Mouse (Mus musculus): Measurements from ENCODE around the gene Nek9. TPM values are rescaled to one million over a fixed set of nuclear protein-coding genes. Genes with fewer than 3 reads are reported as not detected.
"Not testable (repeated sequence)": the region's sequence is repeated elsewhere in the genome, so short reads cannot be mapped to it uniquely, and the experiment has no call there.

Nek9 gene
- total RNA-seq, 4 experiments from 2014 or later: 39.8 to 42.3 (median 41.1) TPM

- no peak for DNase-seq (ENCODE audit: low spot score in 2 of 2)
Measured at GRCm38 (mm10) chr12:85290633-85291032, 48.5 kb downstream of the Nek9 start.

GRCm38 (mm10) chr12:85289157-85290000 lies 49.8 kb downstream of the Nek9 start:
- DNase-seq (ENCODE audit: low spot score in 2 of 2): peak in 1 of 2 experiments; percentile 35

- DNase-seq (ENCODE audit: low spot score in 2 of 2): peak; percentile 72 to 76
Measured at GRCm38 (mm10) chr12:85288486-85289156, 50.5 kb downstream of the Nek9 start, which contains the start of gene Zc2hc1c. Gene Zc2hc1c (plus strand): TSS chr12:85288591.

- DNase-seq (ENCODE audit: low spot score in 2 of 2): no peak
Measured at GRCm38 (mm10) chr12:85287809-85288485, 51.2 kb downstream of the Nek9 start, which contains the start of gene Acyp1. Gene Acyp1 (minus strand): TSS chr12:85288438.

- no peak for DNase-seq (ENCODE audit: low spot score in 2 of 2)
Measured at GRCm38 (mm10) chr12:85286941-85287340, 52.2 kb downstream of the Nek9 start.

- DNase-seq (ENCODE audit: low spot score in 2 of 2): no peak
Measured at GRCm38 (mm10) chr12:85284996-85285395, 54.2 kb downstream of the Nek9 start.

GRCm38 (mm10) chr12:85284331-85284730 lies 54.8 kb downstream of the Nek9 start:
- no peak for DNase-seq (ENCODE audit: low spot score in 2 of 2)

GRCm38 (mm10) chr12:85281756-85282155 lies 57.4 kb downstream of the Nek9 start:
- not testable (repeated sequence) for DNase-seq (ENCODE audit: low spot score in 2 of 2)

GRCm38 (mm10) chr12:85280845-85281651 lies 58.1 kb downstream of the Nek9 start:
- no peak for DNase-seq (ENCODE audit: low spot score in 2 of 2)

GRCm38 (mm10) chr12:85280105-85280844 lies 58.9 kb downstream of the Nek9 start:
- DNase-seq (ENCODE audit: low spot score in 2 of 2): peak; percentile 96 to 98

- DNase-seq (ENCODE audit: low spot score in 2 of 2): no peak
Measured at GRCm38 (mm10) chr12:85279396-85280080, 59.6 kb downstream of the Nek9 start.

GRCm38 (mm10) chr12:85278919-85279318 lies 60.2 kb downstream of the Nek9 start:
- no peak for DNase-seq (ENCODE audit: low spot score in 2 of 2)

GRCm38 (mm10) chr12:85276273-85276672 lies 62.9 kb downstream of the Nek9 start:
- no peak for DNase-seq (ENCODE audit: low spot score in 2 of 2)

GRCm38 (mm10) chr12:85273508-85273907 lies 65.7 kb downstream of the Nek9 start:
- no peak for DNase-seq (ENCODE audit: low spot score in 2 of 2)

- no peak for DNase-seq (ENCODE audit: low spot score in 2 of 2)
Measured at GRCm38 (mm10) chr12:85271843-85272206, 67.3 kb downstream of the Nek9 start.

GRCm38 (mm10) chr12:85271132-85271842 lies 67.9 kb downstream of the Nek9 start:
- DNase-seq (ENCODE audit: low spot score in 2 of 2): no peak

- DNase-seq (ENCODE audit: low spot score in 2 of 2): peak; percentile 79 to 87
Measured at GRCm38 (mm10) chr12:85270319-85270718, 68.8 kb downstream of the Nek9 start, which contains the start of gene Mlh3. Gene Mlh3 (minus strand): TSS chr12:85270599.

GRCm38 (mm10) chr12:85269821-85270220 lies 69.3 kb downstream of the Nek9 start:
- no peak for DNase-seq (ENCODE audit: low spot score in 2 of 2)

GRCm38 (mm10) chr12:85266248-85266647 lies 72.9 kb downstream of the Nek9 start:
- DNase-seq (ENCODE audit: low spot score in 2 of 2): no peak

Data from layer of hippocampus, adult 8-10 months (tissue).